Mouse (Mus musculus): ENCODE results near the gene Tgif2lx1.
"Not testable (repeated sequence)": the region's sequence is repeated elsewhere in the genome, so short reads cannot be mapped to it uniquely, and the experiment has no call there.

The Tgif2lx1 gene

DNA sequence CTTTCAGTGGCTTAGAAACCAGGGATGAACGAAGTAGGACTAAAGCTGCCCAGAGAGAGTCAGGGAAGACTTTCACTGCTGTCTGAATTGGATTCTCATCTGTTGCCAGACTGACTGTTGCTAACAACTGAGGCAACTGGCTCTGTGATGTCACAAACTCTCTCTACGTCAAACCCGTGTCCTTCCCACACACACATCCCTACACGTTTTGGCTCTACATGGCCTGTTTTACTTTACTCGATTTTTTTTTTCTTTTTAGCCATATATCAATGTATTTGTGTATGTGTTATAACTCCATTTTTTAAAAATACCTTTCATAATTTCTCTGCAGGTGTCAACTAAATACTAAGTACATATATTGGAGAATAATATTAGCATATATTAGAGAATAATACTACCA lies at the start of gene Tgif2lx1:
Gene Tgif2lx1 (minus strand): TSS at position 101 of the 400 bp plus-strand sequence.
- DNase-seq (ENCODE audit: low read depth), result not testable (repeated sequence)
